Mouse (Mus musculus) liver, embryonic 16.5 days (tissue): Measurements from ENCODE around the gene Ccser2. TPM values are rescaled to one million over a fixed set of nuclear protein-coding genes. Genes with fewer than 3 reads are reported as not detected.

Experiments used
- ATAC-seq: fragments of 200-750 bp; cut with Nextera tagmentation; 2 replicates; pipeline ENCODE4 v1.8.0; 2017; ENCODE audit warnings: low read depth, mild to moderate bottlenecking, moderate number of reproducible peaks, moderate library complexity
- H3K27ac ChIP-seq: fragments of 300-500 bp; sonication (generic); 2 replicates; pipeline ENCODE4 v1.5.1; 2014; ENCODE audit warnings: mild to moderate bottlenecking, low read length
- H3K27me3 ChIP-seq: fragments of 300-500 bp; sonication (generic); 2 replicates; pipeline ENCODE4 v1.6.1; 2014; ENCODE audit warnings: low read depth, low read length, mixed read lengths; ENCODE audit not compliant: control insufficient read depth, insufficient read depth
- H3K36me3 ChIP-seq: fragments of 300-500 bp; sonication (generic); 2 replicates; pipeline ENCODE4 v1.6.1; 2014; ENCODE audit warnings: mild to moderate bottlenecking; ENCODE audit not compliant: control insufficient read depth, insufficient read depth
- H3K4me1 ChIP-seq: fragments of 300-500 bp; sonication (generic); 2 replicates; pipeline ENCODE4 v1.6.1; 2014; ENCODE audit warnings: low read depth, low read length, mixed read lengths; ENCODE audit not compliant: control insufficient read depth
- H3K4me2 ChIP-seq: fragments of 300-500 bp; sonication (generic); 2 replicates; pipeline ENCODE4 v1.6.1; 2014; ENCODE audit warnings: low read depth, low read length, mixed read lengths
- H3K4me3 ChIP-seq: fragments of 300-500 bp; sonication (generic); 2 replicates; pipeline ENCODE4 v1.5.1; 2014; ENCODE audit warnings: low read depth, mild to moderate bottlenecking, low read length
- H3K9ac ChIP-seq: fragments of 300-500 bp; sonication (generic); 2 replicates; pipeline ENCODE4 v1.6.1; 2014; ENCODE audit warnings: low read depth, low read length
- H3K9me3 ChIP-seq: fragments of 300-500 bp; sonication (generic); replicated peaks from 2 replicates; pipeline ENCODE4 v1.6.1; 2016; ENCODE audit warnings: low read length; ENCODE audit not compliant: control insufficient read depth
- WGBS: fragments of 180-500 bp; shearing (Covaris S2); extraction: QIAGEN DNeasy Blood & Tissue Kit; methylation state at CpG from one replicate; pipeline ENCODE4 v1.1.7; 2014; ENCODE audit not compliant: insufficient replicate concordance; 5-methylcytosine and 5-hydroxymethylcytosine counted together
- polyA plus RNA-seq: library from polyadenylated mRNA; unstranded; fragments of >200 nt; fragmentation: Nextera tagmentation; extraction: Ambion mirVana; gene quantifications from 2 replicates; pipeline ENCODE4 v1.2.1, GENCODE M21; 2015

Ccser2 gene
- polyA plus RNA-seq, 1 experiment from 2014 or later: 6.7 TPM

DNA sequence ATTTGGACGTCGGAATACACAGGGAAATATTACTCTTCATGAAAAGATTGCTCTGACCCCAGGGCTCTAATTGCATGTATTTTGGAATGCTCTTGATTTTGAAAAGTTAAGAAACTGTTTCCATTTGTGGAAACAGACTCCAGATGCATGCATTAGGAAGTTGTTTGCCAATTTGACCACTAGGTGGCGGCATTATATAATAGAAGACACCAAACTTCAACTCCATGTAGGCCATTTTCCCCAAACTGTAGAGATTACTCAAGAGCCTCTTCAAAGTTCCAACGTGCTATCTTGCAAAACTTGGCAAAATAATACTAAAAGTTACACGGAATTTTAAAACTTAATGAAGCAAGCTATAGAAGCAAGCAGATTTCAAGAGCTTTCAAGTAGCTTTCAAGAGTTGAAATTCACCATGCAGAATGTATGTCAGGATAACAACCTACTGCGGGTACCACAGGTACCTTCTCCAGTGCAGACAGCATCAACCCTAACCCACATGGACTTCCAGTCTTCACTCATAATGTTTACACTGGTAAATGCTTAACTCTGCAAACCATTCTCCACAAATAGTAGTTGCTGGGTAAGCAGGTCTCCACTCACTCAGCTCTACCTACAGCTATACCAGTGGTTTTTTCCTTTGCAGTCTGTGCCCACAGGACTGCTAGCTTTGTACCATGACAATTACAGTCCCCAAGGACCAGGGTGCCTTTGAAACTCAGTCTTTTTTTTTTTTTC lies 101.4 kb downstream of the Ccser2 start:
- Histone ChIP-seq H3K4me3 (no peak overlapping the region), H3K9ac (no peak overlapping the region), H3K27ac (no peak overlapping the region), H3K4me1 (peaks cover 2% of the 10 kb centered on the region), H3K27me3 (no peaks in the 10 kb centered on the region), H3K9me3 (no peaks in the 10 kb centered on the region), H3K4me2 (no peak overlapping the region), H3K36me3 (no peaks in the 10 kb centered on the region)
- ATAC-seq: peak; percentile 40
- WGBS: 15% methylated on average over 6 of the region's 6 CpGs

DNA sequence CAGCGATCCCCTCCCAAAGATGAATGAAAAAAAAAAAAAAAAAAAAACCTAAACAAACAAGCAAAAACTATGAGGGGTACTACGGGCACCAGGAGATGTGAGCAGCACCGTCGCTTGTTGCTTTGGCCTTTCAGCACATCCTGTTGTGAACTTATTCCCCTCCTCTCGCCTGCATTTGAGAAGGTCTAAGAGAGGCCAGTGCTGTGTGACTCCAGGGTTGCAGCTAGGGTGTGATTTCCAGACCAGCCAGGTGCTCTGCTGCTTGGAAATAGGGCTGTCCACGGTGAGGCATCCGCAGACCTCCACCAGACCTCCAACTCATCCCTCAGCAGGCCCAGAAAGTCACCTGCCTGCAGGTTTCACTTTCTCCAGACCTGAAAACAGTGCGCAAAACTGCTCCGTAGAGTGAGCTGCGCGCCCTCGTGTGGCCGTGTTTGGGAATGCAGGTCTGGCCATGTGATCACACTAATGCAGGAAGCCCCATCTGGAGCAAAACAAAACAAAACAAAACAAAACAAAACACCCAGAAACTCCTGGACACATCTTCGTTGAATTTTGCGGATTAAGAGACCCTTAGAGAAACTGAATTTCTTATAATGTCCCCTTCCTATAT lies 104.6 kb downstream of the Ccser2 start:
- H3K4me1 ChIP-seq: peaks cover 2% of the 10 kb centered on the region
- H3K27ac ChIP-seq: no peak overlapping the region
- no peaks in the 10 kb centered on the region for H3K9me3 ChIP-seq
- H3K4me2 ChIP-seq: peak overlapping the region; percentile 68
- peak; percentile 49; the same call in 1 of the 2 replicates for ATAC-seq
- WGBS: 16% methylated on average over 15 of the region's 15 CpGs
- no peaks in the 10 kb centered on the region for H3K36me3 ChIP-seq
- H3K27me3 ChIP-seq: no peaks in the 10 kb centered on the region
- peak overlapping the region; percentile 54 for H3K4me3 ChIP-seq
- peak overlapping the region; percentile 47; the same call in 1 of the 2 replicates for H3K9ac ChIP-seq

- H3K4me3 ChIP-seq: no peak overlapping the region
- no peak overlapping the region for H3K27ac ChIP-seq
- peaks cover 2% of the 10 kb centered on the region for H3K4me1 ChIP-seq
- 15% methylated on average over 7 of the region's 7 CpGs for WGBS
- no peaks in the 10 kb centered on the region for H3K9me3 ChIP-seq
- no peaks in the 10 kb centered on the region for H3K36me3 ChIP-seq
- H3K9ac ChIP-seq: no peak overlapping the region
- H3K4me2 ChIP-seq: no peak overlapping the region
- no peak for ATAC-seq
- H3K27me3 ChIP-seq: no peaks in the 10 kb centered on the region
Measured at GRCm38 (mm10) chr14:36862387-36862786, 106.2 kb downstream of the Ccser2 start.

DNA sequence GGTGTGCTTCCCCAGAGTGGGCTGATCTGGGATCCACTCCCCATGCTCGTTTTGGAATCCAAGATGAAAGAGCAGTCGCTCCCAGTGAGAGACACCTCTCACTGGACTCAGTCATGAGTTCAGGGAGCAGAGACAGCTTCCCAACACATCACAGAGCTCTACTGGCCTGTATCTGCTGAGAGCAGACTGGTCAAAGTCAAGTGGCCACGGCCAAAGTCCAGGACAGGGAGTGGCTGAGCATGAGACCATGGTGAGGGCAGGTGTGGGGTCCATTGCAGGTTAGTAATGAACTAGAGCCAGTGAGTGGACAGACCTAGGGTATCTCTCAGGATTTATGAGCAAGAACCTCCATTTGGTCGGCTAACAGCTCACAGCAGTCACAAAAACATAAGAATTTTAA lies 109.6 kb downstream of the Ccser2 start:
- Histone ChIP-seq H3K9ac (no peak overlapping the region), H3K4me3 (no peak overlapping the region), H3K4me1 (peaks cover 1% of the 10 kb centered on the region), H3K27ac (no peak overlapping the region), H3K9me3 (no peaks in the 10 kb centered on the region), H3K4me2 (no peak overlapping the region), H3K27me3 (no peaks in the 10 kb centered on the region), H3K36me3 (no peaks in the 10 kb centered on the region)
- no peak for ATAC-seq
- WGBS: 34% methylated on average over 4 of the region's 4 CpGs

DNA sequence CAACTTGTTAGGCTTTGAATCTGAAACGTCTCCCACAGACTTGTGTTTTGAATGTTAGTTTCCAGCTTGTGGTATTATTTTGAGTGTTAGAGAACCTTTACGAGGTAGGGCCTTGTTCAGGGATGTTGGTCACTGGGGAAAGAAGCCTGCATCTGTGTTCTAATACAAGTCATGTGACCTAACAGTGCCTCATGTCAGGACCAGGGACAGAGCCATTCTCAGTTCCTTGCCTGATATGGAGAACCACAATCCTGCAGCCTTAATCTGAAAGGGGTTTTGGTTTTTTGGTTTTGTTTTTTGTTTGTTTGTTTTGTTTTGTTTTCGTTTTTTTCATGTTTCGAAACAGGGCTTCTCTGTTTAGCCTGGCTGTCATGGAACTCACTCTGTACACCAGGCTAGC lies 115.6 kb downstream of the Ccser2 start:
- WGBS: 44% methylated on average over 4 of the region's 4 CpGs
- Histone ChIP-seq H3K4me3 (no peak overlapping the region), H3K27me3 (no peaks in the 10 kb centered on the region), H3K4me1 (no peaks in the 10 kb centered on the region), H3K4me2 (no peak overlapping the region), H3K9ac (no peak overlapping the region), H3K36me3 (no peaks in the 10 kb centered on the region), H3K27ac (no peak overlapping the region), H3K9me3 (no peaks in the 10 kb centered on the region)
- ATAC-seq: no peak

DNA sequence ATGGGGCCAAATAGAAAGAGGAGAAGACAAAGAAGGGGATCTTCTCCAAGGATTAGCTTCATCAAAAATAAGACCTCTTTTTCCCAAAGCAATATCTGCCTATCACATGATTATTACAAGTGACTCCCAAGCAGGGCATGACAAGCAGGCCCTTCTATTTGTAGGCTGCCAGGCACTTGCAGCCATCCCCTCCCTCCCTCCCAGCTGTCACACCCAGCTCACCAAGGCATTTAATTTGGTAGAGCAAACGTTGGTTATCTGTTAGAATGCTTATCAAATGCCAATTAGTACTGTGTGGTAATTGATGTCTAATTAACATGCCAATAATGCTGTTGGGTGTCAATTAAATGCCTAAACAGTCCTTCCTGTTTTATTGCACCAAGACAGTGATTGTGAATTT lies 119.7 kb downstream of the Ccser2 start:
- ATAC-seq: no peak
- Histone ChIP-seq H3K4me3 (no peak overlapping the region), H3K9me3 (no peaks in the 10 kb centered on the region), H3K36me3 (no peaks in the 10 kb centered on the region), H3K27me3 (no peaks in the 10 kb centered on the region), H3K4me2 (no peak overlapping the region), H3K27ac (no peak overlapping the region), H3K4me1 (no peaks in the 10 kb centered on the region), H3K9ac (no peak overlapping the region)
- WGBS: 8% methylated on average over 1 of the region's 1 CpGs

Other genes starting within 250 kb of the Ccser2 start
- gene Rgr, start 80.2 kb upstream of the Ccser2 start, polyA plus RNA-seq: not detected in 2 replicates
- not detected in 2 replicates for gene Lrit1, start 86.1 kb upstream of the Ccser2 start, polyA plus RNA-seq
- gene Lrit2, start 99.2 kb upstream of the Ccser2 start, polyA plus RNA-seq: not detected in 2 replicates
- gene Cdhr1, start 129.6 kb upstream of the Ccser2 start, polyA plus RNA-seq: not detected in 2 replicates
- 0.18 and 0.41 TPM in 2 replicates for gene 2610528A11Rik, start 145.2 kb upstream of the Ccser2 start, polyA plus RNA-seq
- gene Ghitm, start 166.5 kb upstream of the Ccser2 start, polyA plus RNA-seq: 252 and 258 TPM in 2 replicates